Mouse (Mus musculus): ENCODE data around the gene Dlat.

GRCm38 (mm10) chr9:50704907-50705306, 45.3 kb upstream of the Dlat start:
- TF ChIP-seq CTCF (IDR thresholded peaks at IDR 0.05; ENCODE audit: low read depth) = no peak
- no peak for TF ChIP-seq EP300 (IDR thresholded peaks at IDR 0.05; ENCODE audit: low read depth)
